Mouse (Mus musculus) splenic B cell, adult 2 months (primary cell): ENCODE measurements around the gene Rap1gap2.

ENCODE experiments used
- DNase-seq: peaks from one replicate; pipeline ENCODE4 v3.0.0-alpha.2; 2011; ENCODE audit warnings: low read depth, low spot score
- H3K27me3 ChIP-seq: 2 replicates; pipeline ENCODE4 v1.6.1; 2012; ENCODE audit warnings: mild to moderate bottlenecking, low read length, moderate library complexity, mixed read lengths; ENCODE audit not compliant: control insufficient read depth, poor library complexity, insufficient read depth, severe bottlenecking
- H3K36me3 ChIP-seq: 2 replicates; pipeline ENCODE4 v1.6.1; 2012; ENCODE audit warnings: mild to moderate bottlenecking, low read length, moderate library complexity, mixed read lengths; ENCODE audit not compliant: control insufficient read depth, poor library complexity, insufficient read depth, severe bottlenecking

The Rap1gap2 gene

GRCm38 (mm10) chr11:74499058-74499457 lies 111.7 kb downstream of the Rap1gap2 start:
- DNase-seq = no peak
- Histone ChIP-seq H3K36me3 (no peaks in the 10 kb centered on the region), H3K27me3 (no peaks in the 10 kb centered on the region; the same call in 1 of the 2 replicates)

DNA sequence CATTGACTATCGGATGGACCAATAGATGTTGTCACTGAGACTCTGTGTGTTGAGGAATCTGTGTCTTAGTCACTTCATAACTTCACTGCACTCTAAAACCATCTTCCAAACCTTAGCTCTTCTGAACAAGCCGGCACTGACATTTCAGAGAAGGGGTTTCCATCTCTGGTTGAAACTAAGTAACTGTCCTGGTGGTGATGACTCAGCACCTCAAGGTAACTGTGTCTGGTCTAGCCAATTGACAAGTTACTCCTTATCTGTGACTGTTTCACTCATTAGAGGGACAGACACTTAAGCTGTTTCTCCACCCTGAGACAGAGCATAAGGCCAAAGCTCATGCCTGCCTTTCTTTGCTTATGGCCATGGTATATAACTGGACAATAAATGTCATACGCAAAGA lies 114.1 kb downstream of the Rap1gap2 start:
- no peak for DNase-seq
- Histone ChIP-seq H3K36me3 (no peaks in the 10 kb centered on the region), H3K27me3 (no peaks in the 10 kb centered on the region; the same call in 1 of the 2 replicates)

- H3K36me3 ChIP-seq = no peaks in the 10 kb centered on the region
- DNase-seq = no peak
- no peaks in the 10 kb centered on the region; the same call in 1 of the 2 replicates for H3K27me3 ChIP-seq
These were observed 116.8 kb downstream of the Rap1gap2 start for GRCm38 (mm10) chr11:74493936-74494335.

GRCm38 (mm10) chr11:74493172-74493862 lies 117.4 kb downstream of the Rap1gap2 start:
- no peaks in the 10 kb centered on the region; the same call in 1 of the 2 replicates for H3K27me3 ChIP-seq
- no peak for DNase-seq
- no peaks in the 10 kb centered on the region for H3K36me3 ChIP-seq

DNA sequence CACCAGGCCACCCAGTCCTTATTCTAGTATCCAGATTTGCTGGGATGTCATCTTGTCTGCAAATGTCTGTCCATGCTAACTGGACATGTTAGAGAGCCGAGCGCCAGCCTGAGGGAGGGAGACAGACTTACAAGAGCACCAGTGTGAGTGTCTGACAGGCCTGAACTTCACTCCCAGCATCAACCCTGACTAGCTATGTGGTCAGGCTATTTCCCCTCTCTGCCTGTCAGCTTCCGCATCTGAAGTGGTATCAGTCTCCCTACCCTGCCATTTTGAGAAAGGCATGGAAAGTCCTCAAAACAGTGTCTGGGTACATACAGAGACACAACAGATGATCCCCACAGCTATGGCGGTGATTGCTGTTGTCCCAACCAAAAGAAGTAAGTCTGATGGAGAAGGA lies 119.6 kb downstream of the Rap1gap2 start:
- H3K27me3 ChIP-seq = no peaks in the 10 kb centered on the region; the same call in 1 of the 2 replicates
- H3K36me3 ChIP-seq = no peaks in the 10 kb centered on the region
- no peak for DNase-seq

GRCm38 (mm10) chr11:74489239-74489638 lies 121.5 kb downstream of the Rap1gap2 start:
- DNase-seq = no peak
- H3K27me3 ChIP-seq = no peaks in the 10 kb centered on the region
- H3K36me3 ChIP-seq = no peaks in the 10 kb centered on the region

DNA sequence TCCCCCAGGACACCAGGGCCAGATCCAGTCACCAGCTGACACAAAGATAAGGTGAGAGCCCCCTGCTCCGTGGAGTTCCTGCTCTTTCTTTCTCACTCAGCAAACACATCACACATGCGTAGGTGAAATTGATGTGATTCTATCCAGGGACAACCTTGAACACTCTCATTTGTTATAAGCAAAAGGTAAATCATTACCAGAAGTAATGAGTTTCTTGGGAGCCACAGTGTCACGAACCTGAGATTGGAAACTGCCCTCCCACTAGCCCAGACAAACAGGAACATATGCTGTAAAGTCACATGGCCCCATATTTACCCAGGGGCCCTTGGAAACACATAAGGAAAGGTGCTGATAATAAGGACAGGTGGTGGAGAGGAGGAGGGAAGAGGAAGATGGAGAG lies 122.8 kb downstream of the Rap1gap2 start:
- Histone ChIP-seq H3K27me3 (no peaks in the 10 kb centered on the region), H3K36me3 (no peaks in the 10 kb centered on the region)
- no peak for DNase-seq

DNA sequence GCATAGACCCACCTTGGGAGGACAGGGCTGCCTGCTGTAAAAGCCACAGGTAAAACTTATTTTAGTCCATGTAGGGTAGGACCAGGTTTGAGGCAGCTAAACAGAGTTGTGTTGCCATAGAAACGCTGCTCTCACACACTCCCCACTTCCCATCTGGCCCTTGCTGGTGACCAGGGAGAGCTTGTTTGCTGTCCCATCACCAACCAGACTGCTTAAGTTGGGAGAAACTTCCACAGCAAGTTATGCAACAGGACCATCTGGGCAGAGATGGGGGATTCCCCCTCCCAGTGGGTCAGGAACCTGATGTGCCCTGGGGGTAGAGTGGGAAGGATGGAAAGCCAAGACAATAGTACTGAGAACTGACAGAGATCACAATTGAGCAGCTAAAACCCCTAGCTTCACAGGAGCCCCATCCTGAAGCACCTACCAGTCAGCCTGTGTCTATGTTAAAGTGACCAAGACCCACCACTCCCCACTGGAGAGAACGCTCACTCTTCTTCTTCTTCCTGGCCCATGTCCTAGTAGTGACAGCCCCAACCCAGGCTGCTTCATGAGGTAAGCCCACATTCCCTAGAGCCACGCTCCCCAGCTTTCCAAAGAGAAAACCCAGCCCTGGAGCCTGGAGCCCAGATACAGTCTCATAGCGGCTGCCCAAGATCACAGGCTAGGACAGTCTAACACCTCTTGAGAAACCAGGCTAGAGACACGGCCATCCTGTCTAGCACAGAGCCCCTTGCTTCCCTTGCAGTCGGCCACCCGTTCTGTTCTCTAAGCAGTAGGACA lies 125.1 kb downstream of the Rap1gap2 start:
- Histone ChIP-seq H3K36me3 (no peaks in the 10 kb centered on the region), H3K27me3 (no peaks in the 10 kb centered on the region)
- DNase-seq = no peak

GRCm38 (mm10) chr11:74483871-74484270 lies 126.8 kb downstream of the Rap1gap2 start:
- H3K36me3 ChIP-seq = no peaks in the 10 kb centered on the region
- DNase-seq = no peak
- no peaks in the 10 kb centered on the region for H3K27me3 ChIP-seq

- Histone ChIP-seq H3K27me3 (no peaks in the 10 kb centered on the region), H3K36me3 (no peaks in the 10 kb centered on the region)
- no peak for DNase-seq
These were observed 127.4 kb downstream of the Rap1gap2 start for GRCm38 (mm10) chr11:74483153-74483817.

DNA sequence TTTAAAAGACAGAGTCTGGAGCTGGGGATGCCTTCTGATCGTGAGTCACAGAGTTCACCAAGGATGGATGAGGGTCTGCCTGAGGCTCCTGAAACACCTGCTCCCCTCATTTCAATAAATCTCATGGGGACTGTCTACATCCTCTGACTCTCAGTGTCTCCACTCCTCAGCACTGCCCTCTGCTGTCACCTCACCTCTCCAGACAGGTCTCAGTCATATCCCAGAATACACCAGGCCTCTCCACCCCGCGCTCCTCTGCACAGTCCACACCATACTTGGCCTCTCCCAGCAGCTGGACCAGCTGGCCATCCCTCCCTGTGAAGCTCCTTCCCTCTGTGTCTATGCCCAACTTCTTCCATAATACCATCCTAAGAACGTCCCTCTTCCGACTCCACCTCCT lies 128.9 kb downstream of the Rap1gap2 start:
- Histone ChIP-seq H3K27me3 (no peaks in the 10 kb centered on the region), H3K36me3 (no peaks in the 10 kb centered on the region)
- DNase-seq = no peak

DNA sequence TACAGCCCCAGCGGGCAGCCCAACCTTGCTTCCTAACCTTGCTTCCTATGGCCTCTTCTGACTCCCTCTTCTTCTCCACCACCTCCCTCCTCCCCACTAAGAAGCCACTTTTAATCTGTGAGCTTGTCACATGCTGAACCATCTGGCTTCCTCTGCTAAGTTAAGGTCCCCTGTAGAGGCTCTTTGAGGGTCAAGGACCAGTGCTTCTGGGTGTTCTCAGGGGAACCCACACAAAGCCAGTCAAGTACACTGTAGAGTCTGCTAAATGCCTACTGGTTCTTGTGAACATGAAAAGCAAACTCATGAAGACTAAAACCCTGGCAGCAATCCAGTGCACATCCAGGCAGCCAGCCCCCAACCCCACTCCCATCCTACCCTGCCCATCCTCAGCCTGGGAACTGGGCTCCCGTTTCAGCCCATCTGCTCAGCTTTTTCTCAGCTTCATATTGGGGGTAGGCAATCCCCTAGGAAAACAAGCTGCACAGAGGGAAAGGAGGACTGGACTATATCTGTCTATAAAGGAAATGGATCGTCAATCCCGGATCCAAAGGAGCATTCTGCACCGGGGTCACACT lies 130.9 kb downstream of the Rap1gap2 start:
- Histone ChIP-seq H3K36me3 (no peaks in the 10 kb centered on the region), H3K27me3 (no peaks in the 10 kb centered on the region)
- peak; percentile 31 for DNase-seq

GRCm38 (mm10) chr11:74478877-74479276 lies 131.8 kb downstream of the Rap1gap2 start:
- no peaks in the 10 kb centered on the region for H3K36me3 ChIP-seq
- DNase-seq = no peak
- H3K27me3 ChIP-seq = no peaks in the 10 kb centered on the region

- Histone ChIP-seq H3K27me3 (no peaks in the 10 kb centered on the region), H3K36me3 (no peaks in the 10 kb centered on the region)
- DNase-seq = no peak
These were observed 138.0 kb downstream of the Rap1gap2 start for GRCm38 (mm10) chr11:74472671-74473070.

DNA sequence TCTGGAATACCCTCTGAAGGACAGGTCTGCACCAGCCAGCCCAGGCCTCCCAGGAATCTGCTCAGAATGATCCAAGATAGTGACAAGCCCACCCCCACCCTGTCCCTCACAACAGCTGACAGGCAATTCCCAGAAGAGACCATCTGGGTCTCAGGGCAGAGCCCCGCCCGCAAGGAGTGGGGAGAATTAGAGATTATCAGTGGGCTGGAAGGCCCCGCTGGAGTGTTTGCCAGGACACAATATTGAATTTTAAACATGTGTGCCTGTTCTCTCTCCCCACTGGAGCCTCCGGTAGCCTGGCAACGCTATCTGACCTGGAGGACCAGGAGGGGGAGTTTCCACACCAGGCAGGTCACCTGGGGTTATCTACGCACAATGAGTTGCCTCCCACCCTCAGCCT lies 142.5 kb downstream of the Rap1gap2 start:
- H3K36me3 ChIP-seq = no peaks in the 10 kb centered on the region
- H3K27me3 ChIP-seq = no peaks in the 10 kb centered on the region
- no peak for DNase-seq
